Mouse (Mus musculus) cerebellum, adult 2 months (tissue): ENCODE measurements around the gene Gsg1.

Experiments
- CTCF ChIP-seq: fragments of 200-500 bp; IDR thresholded peaks from 2 replicates; pipeline ENCODE4 v1.5.1; 2011; ENCODE audit warnings: low read depth, mild to moderate bottlenecking, control low read depth, low read length, moderate library complexity, borderline replicate concordance; ENCODE audit not compliant: insufficient read depth
- POLR2A ChIP-seq: fragments of 200-500 bp; IDR thresholded peaks from 2 replicates; pipeline ENCODE4 v1.6.1; 2011; ENCODE audit warnings: low read length, control low read depth, borderline replicate concordance; ENCODE audit not compliant: insufficient read depth

GRCm38 (mm10) chr6:135299024-135299550 is 44.9 kb upstream of the Gsg1 start:
- TF ChIP-seq CTCF (no peak), POLR2A (no peak)
